Mouse (Mus musculus) stomach, postnatal 0 days (tissue): ENCODE results near the gene 4933415F23Rik.

Experiments used
- CTCF ChIP-seq: IDR thresholded peaks from 2 replicates; pipeline ENCODE4 v1.5.1; 2016; ENCODE audit warnings: antibody characterized with exemption, low read depth, mild to moderate bottlenecking, moderate library complexity
- EP300 ChIP-seq: optimal IDR thresholded peaks from 2 replicates; pipeline ENCODE3; 2016; ENCODE audit warnings: antibody characterized with exemption

DNA sequence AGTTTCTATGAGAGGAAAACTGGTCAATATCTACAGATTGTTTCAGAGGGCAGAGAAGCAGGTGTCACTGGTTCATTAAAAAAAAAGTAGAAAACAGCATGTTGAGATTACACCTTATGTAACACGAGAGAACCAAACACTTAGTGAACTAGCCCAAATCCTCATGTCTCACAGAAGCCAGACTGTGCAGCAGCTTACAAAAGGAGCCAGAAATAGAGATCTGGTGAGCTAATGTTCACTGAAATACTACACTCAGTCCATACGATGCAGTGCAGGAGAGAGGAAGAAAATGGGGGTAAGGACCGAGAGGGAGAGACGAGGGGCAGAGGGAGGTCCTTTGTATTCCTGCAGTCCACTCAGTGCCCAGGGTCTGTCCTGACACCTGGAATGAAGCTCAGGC, 17.4 kb upstream of the 4933415F23Rik start:
- TF ChIP-seq EP300 (no peak), CTCF (no peak)
